Mouse (Mus musculus) lung, postnatal 0 days (tissue): ENCODE data around the gene Gipc2. TPM values are rescaled to one million over a fixed set of nuclear protein-coding genes. Genes with fewer than 3 reads are reported as not detected.

Source experiments
- ATAC-seq: fragments of 200-750 bp; cut with Nextera tagmentation; 2 replicates; pipeline ENCODE4 v1.8.0; 2017; ENCODE audit warnings: moderate library complexity
- DNase-seq: peaks from one replicate; pipeline ENCODE4 v3.0.0-alpha.2; 2016; ENCODE audit warnings: low spot score
- H3K27ac ChIP-seq: fragments of 300-500 bp; sonication (generic); 2 replicates; pipeline ENCODE4 v1.5.1; 2014; ENCODE audit warnings: antibody characterized with exemption, mild to moderate bottlenecking, low read length, mixed read lengths
- H3K27me3 ChIP-seq: fragments of 300-500 bp; sonication (generic); replicated peaks from 2 replicates; pipeline ENCODE4 v1.6.1; 2014; ENCODE audit warnings: low read length, mixed read lengths; ENCODE audit not compliant: insufficient read depth
- H3K36me3 ChIP-seq: fragments of 300-500 bp; sonication (generic); 2 replicates; pipeline ENCODE4 v1.6.1; 2014; ENCODE audit warnings: low read length, mixed read lengths; ENCODE audit not compliant: insufficient read depth
- H3K4me1 ChIP-seq: fragments of 300-500 bp; sonication (generic); 2 replicates; pipeline ENCODE4 v1.6.1; 2014; ENCODE audit warnings: antibody characterized with exemption, low read depth, low read length, mixed read lengths; ENCODE audit not compliant: insufficient read depth
- H3K4me2 ChIP-seq: fragments of 300-500 bp; sonication (generic); replicated peaks from 2 replicates; pipeline ENCODE4 v1.6.1; 2014; ENCODE audit warnings: low read depth, mild to moderate bottlenecking, low read length, moderate library complexity, mixed read lengths
- H3K4me3 ChIP-seq: fragments of 300-500 bp; sonication (generic); 2 replicates; pipeline ENCODE4 v1.5.1; 2014; ENCODE audit warnings: low read depth, low read length
- H3K9ac ChIP-seq: fragments of 300-500 bp; sonication (generic); replicated peaks from 2 replicates; pipeline ENCODE4 v1.6.1; 2014; ENCODE audit warnings: low read depth, mild to moderate bottlenecking
- H3K9me3 ChIP-seq: fragments of 300-500 bp; sonication (generic); 2 replicates; pipeline ENCODE4 v1.6.1; 2016; ENCODE audit warnings: low read length, mixed read lengths
- CTCF ChIP-seq: IDR thresholded peaks from 2 replicates; pipeline ENCODE4 v1.5.1; 2016; ENCODE audit warnings: antibody characterized with exemption, mild to moderate bottlenecking
- EP300 ChIP-seq: IDR thresholded peaks from 2 replicates; pipeline ENCODE4 v1.6.1; 2016; ENCODE audit warnings: antibody characterized with exemption, mild to moderate bottlenecking, control low read depth
- WGBS: fragments of 180-500 bp; shearing (Covaris S2); extraction: QIAGEN DNeasy Blood & Tissue Kit; methylation state at CpG from one replicate; pipeline ENCODE4 v1.1.7; 2014; 5-methylcytosine and 5-hydroxymethylcytosine counted together
- polyA plus RNA-seq: library from polyadenylated mRNA; unstranded; fragments of >200 nt; fragmentation: Nextera tagmentation; extraction: Ambion mirVana; gene quantifications from 2 replicates; pipeline ENCODE4 v1.2.1, GENCODE M21; 2015

The Gipc2 gene
- polyA plus RNA-seq, 1 experiment from 2014 or later: 86.3 TPM

DNA sequence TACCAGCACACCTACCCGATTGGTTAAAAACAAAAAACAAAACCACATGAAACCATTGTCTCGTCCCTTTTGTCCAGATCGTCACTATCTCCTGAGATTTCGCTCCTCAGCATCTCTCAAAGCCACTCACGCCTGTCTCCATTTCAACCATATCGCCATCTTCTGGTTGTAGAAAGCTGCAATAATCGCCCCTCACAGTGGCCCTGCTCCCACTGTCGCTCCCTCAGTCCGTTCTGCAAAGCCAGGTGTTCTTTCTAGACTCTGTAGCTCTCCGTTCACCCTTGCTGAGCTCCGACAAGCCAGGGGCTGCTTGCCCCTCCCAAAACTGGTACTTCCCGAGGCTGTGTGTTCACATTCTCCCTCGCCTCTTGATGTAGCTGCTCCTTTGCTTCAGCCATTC is 99.3 kb downstream of the Gipc2 start:
- 0 out of 2 replicates have a peak overlapping the region, but pooled peaks have one; percentile 6 for H3K4me2 ChIP-seq
- H3K27me3 ChIP-seq: no peaks in the 10 kb centered on the region
- no peaks in the 10 kb centered on the region for H3K9me3 ChIP-seq
- peak; percentile 62 for TF ChIP-seq CTCF
- TF ChIP-seq EP300: no peak
- ATAC-seq: no peak
- H3K27ac ChIP-seq: no peak overlapping the region
- no peak overlapping the region for H3K9ac ChIP-seq
- no peak overlapping the region for H3K4me3 ChIP-seq
- 26% methylated on average over 13 of the region's 13 CpGs for WGBS
- no peaks in the 10 kb centered on the region for H3K4me1 ChIP-seq
- no peak for DNase-seq
- no peaks in the 10 kb centered on the region for H3K36me3 ChIP-seq

- Histone ChIP-seq H3K9me3 (no peaks in the 10 kb centered on the region), H3K27me3 (no peaks in the 10 kb centered on the region), H3K27ac (no peak overlapping the region), H3K4me3 (no peak overlapping the region), H3K4me1 (no peaks in the 10 kb centered on the region), H3K36me3 (no peaks in the 10 kb centered on the region), H3K9ac (no peak overlapping the region), H3K4me2 (no peak overlapping the region)
- TF ChIP-seq CTCF (no peak), EP300 (no peak)
- WGBS: 60% methylated on average over 4 of the region's 4 CpGs
- DNase-seq (no peak), ATAC-seq (peak; percentile 35; the same call in 1 of the 2 replicates)
Observed at GRCm38 (mm10) chr3:152065806-152066205, 100.2 kb downstream of the Gipc2 start.

DNA sequence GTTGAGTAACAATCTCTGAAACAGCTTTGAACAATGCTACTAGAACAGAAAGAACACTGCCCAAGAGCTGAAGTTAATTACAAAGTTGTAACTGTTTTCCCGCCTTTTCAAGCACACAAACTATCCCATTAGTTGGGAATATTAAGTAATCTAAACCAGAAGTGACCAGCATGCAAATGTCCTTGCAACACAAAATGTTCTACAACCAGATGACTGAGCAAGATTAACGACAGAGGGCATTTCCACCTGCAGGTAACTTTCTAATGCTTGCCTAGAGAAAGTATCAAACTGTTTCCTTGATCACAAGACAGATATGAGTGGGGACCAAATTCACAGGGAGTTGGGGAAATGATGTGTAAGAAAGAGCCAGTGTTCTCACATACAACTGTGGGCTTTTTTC is 101.9 kb downstream of the Gipc2 start:
- no peak overlapping the region for H3K4me3 ChIP-seq
- TF ChIP-seq EP300 (no peak), CTCF (no peak)
- no peak overlapping the region for H3K9ac ChIP-seq
- H3K9me3 ChIP-seq: no peaks in the 10 kb centered on the region
- no peaks in the 10 kb centered on the region for H3K4me1 ChIP-seq
- ATAC-seq (no peak), DNase-seq (no peak)
- no peaks in the 10 kb centered on the region for H3K36me3 ChIP-seq
- WGBS: 85% methylated on average over 2 of the region's 2 CpGs
- no peaks in the 10 kb centered on the region for H3K27me3 ChIP-seq
- H3K4me2 ChIP-seq: no peak overlapping the region
- no peak overlapping the region for H3K27ac ChIP-seq

DNA sequence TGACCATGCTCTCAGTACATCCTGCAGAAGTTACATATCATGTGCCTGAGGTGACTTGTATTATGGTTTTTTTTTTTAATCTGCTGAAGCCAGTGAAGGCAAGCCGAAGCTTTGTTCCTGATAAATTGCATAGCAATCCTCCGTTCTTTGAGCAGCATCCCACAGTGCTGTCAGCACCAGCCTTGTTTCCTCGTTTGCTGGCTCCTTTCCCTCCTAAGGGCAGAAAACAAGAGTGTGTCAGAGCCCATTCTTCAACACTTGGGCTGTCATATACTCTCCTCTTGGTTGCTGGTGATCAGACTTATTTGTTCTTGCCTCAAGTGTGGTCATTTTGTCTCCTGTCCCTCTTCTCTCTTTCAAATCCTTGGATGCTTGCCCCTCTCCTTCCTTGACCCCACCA is 103.2 kb downstream of the Gipc2 start:
- TF ChIP-seq EP300 (no peak), CTCF (no peak)
- no peak overlapping the region for H3K9ac ChIP-seq
- no peak overlapping the region for H3K4me2 ChIP-seq
- 35% methylated on average over 3 of the region's 3 CpGs for WGBS
- H3K27ac ChIP-seq: no peak overlapping the region
- no peaks in the 10 kb centered on the region for H3K9me3 ChIP-seq
- H3K27me3 ChIP-seq: no peaks in the 10 kb centered on the region
- no peaks in the 10 kb centered on the region for H3K36me3 ChIP-seq
- ATAC-seq: no peak
- no peaks in the 10 kb centered on the region for H3K4me1 ChIP-seq
- no peak overlapping the region for H3K4me3 ChIP-seq
- peak; percentile 33 for DNase-seq

DNA sequence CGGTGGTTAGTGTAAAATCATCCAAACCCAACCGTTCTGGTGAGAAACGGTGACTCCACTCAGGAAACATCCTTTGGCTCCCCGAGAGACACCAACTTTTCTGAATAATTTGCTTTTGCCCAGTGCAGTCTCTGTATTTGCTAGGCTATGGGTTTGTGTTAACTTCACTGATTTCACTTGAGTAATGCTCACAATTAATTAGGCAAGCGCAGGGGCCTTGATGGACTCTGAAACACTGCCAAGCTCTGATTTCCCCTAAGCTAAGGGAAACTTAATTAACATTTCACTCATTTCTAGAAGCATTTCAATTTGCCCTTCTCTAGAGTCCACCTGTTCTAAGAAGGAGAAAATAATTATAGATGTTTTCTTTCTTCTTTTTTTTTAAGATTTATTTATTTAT is 104.9 kb downstream of the Gipc2 start:
- ATAC-seq (no peak), DNase-seq (no peak)
- Histone ChIP-seq H3K4me3 (no peak overlapping the region), H3K9ac (no peak overlapping the region), H3K9me3 (no peaks in the 10 kb centered on the region), H3K36me3 (no peaks in the 10 kb centered on the region), H3K4me1 (no peaks in the 10 kb centered on the region), H3K27me3 (no peaks in the 10 kb centered on the region), H3K4me2 (no peak overlapping the region), H3K27ac (no peak overlapping the region)
- 93% methylated on average over 5 of the region's 5 CpGs for WGBS
- TF ChIP-seq CTCF (no peak), EP300 (no peak)

DNA sequence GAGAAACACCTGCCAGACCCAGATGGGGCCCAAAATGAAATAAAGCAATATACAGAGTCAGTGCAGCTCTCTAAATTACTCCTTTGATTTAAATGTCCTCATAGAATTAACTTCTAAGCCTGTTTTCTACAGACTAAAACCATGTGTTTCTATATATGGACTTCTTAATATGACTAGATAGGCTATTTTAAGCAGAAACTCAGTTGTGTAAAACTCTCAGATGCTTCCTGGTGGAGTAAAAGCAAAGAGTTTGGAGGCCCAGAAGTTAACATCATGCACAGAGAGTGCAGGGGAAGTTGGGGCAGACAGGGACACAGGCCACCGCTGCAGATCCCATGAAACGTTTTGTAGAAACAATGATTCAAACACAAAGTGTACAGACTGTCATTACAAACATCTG is 107.8 kb downstream of the Gipc2 start:
- no peaks in the 10 kb centered on the region for H3K36me3 ChIP-seq
- no peak overlapping the region for H3K9ac ChIP-seq
- no peak for ATAC-seq
- no peak overlapping the region for H3K4me2 ChIP-seq
- DNase-seq: no peak
- H3K27me3 ChIP-seq: no peaks in the 10 kb centered on the region
- no peaks in the 10 kb centered on the region for H3K9me3 ChIP-seq
- H3K4me3 ChIP-seq: no peak overlapping the region
- 75% methylated on average over 2 of the region's 2 CpGs for WGBS
- TF ChIP-seq CTCF (no peak), EP300 (no peak)
- H3K27ac ChIP-seq: no peak overlapping the region
- H3K4me1 ChIP-seq: no peaks in the 10 kb centered on the region

GRCm38 (mm10) chr3:152054260-152054659 is 111.8 kb downstream of the Gipc2 start:
- H3K27ac ChIP-seq: no peak overlapping the region
- H3K9me3 ChIP-seq: no peaks in the 10 kb centered on the region
- H3K36me3 ChIP-seq: no peaks in the 10 kb centered on the region
- DNase-seq (peak; percentile 17), ATAC-seq (peak; percentile 46; the same call in 1 of the 2 replicates)
- H3K4me1 ChIP-seq: no peaks in the 10 kb centered on the region
- H3K9ac ChIP-seq: no peak overlapping the region
- no peak for TF ChIP-seq EP300
- no peak for TF ChIP-seq CTCF
- H3K27me3 ChIP-seq: no peaks in the 10 kb centered on the region
- no peak overlapping the region for H3K4me2 ChIP-seq
- no peak overlapping the region for H3K4me3 ChIP-seq
- 49% methylated on average over 4 of the region's 4 CpGs for WGBS
